Mouse (Mus musculus) lung, adult 2 months (tissue): ENCODE measurements around the gene Cyp2j9.

Source experiments
- CTCF ChIP-seq: fragments of 200-500 bp; IDR thresholded peaks from 2 replicates; pipeline ENCODE4 v1.5.1; 2011; ENCODE audit warnings: mild to moderate bottlenecking, low read length, control low read depth; ENCODE audit not compliant: insufficient read depth
- POLR2A ChIP-seq: fragments of 200-500 bp; IDR thresholded peaks from 2 replicates; pipeline ENCODE4 v1.6.1; 2011; ENCODE audit warnings: low read depth, mild to moderate bottlenecking, control low read depth, low read length, borderline replicate concordance; ENCODE audit errors: extremely low read depth

DNA sequence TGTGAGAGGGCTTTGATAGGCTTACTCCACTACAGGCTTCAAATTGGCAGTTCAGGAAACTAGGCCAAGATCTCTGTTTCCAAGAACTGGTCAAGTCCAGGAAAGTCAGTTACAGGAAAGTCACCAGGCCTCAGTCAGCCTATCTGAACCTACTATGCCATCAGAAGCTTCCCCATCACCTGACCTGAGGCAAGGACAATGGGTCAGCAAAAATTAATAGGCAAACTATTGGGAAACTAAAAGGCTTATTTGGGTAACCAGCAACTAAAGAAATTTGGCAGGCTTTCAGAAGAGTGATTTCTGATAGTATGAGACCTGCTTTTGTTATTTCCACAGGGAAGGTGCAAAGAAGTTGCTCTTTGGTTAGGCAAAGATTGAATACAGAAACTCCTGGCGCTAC, 31.1 kb upstream of the Cyp2j9 start:
- no peak for TF ChIP-seq CTCF
- no peak for TF ChIP-seq POLR2A
